Mouse (Mus musculus) limb, embryonic 14.5 days (tissue): ENCODE measurements at regions not wholly inside any gene's neighbourhood (a gene's known extent, or its start where the extent isn't known, plus 50 kb on each side); places are given as distances from the start of the nearest gene placed in this dataset.

ENCODE experiments used
- ATAC-seq: fragments of 200-750 bp; cut with Nextera tagmentation; 2 replicates; pipeline ENCODE4 v1.8.0; 2017; ENCODE audit warnings: low read depth, moderate number of reproducible peaks, moderate TSS enrichment; ENCODE audit not compliant: low FRiP score
- DNase-seq: peaks from one replicate; pipeline ENCODE4 v3.0.0-alpha.2; 2015; ENCODE audit warnings: low spot score
- H3K27ac ChIP-seq: fragments of 300-500 bp; sonication (generic); replicated peaks from 2 replicates; pipeline ENCODE4 v1.5.1; 2014; ENCODE audit warnings: low read depth, mild to moderate bottlenecking, low read length, moderate library complexity, mixed read lengths
- H3K27me3 ChIP-seq: fragments of 300-500 bp; sonication (generic); 2 replicates; pipeline ENCODE4 v1.6.1; 2014; ENCODE audit warnings: low read length, mixed read lengths; ENCODE audit not compliant: control insufficient read depth, insufficient read depth
- H3K36me3 ChIP-seq: fragments of 300-500 bp; sonication (generic); 2 replicates; pipeline ENCODE4 v1.6.1; 2014; ENCODE audit warnings: mild to moderate bottlenecking, low read length, moderate library complexity, mixed read lengths; ENCODE audit not compliant: control insufficient read depth, insufficient read depth
- H3K4me1 ChIP-seq: fragments of 300-500 bp; sonication (generic); 2 replicates; pipeline ENCODE4 v1.6.1; 2014; ENCODE audit warnings: antibody characterized with exemption, low read length, mixed read lengths; ENCODE audit not compliant: control insufficient read depth, insufficient read depth
- H3K4me2 ChIP-seq: fragments of 300-500 bp; sonication (generic); replicated peaks from 2 replicates; pipeline ENCODE4 v1.6.1; 2014; ENCODE audit warnings: low read depth, mild to moderate bottlenecking, low read length, moderate library complexity; ENCODE audit not compliant: severe bottlenecking
- H3K4me3 ChIP-seq: fragments of 300-500 bp; sonication (generic); replicated peaks from 2 replicates; pipeline ENCODE4 v1.5.1; 2014; ENCODE audit warnings: low read length
- H3K9ac ChIP-seq: fragments of 300-500 bp; sonication (generic); 2 replicates; pipeline ENCODE4 v1.6.1; 2014; ENCODE audit warnings: mild to moderate bottlenecking, low read depth, low read length, moderate library complexity; ENCODE audit not compliant: severe bottlenecking
- H3K9me3 ChIP-seq: fragments of 300-500 bp; sonication (generic); 2 replicates; pipeline ENCODE4 v1.6.1; 2016; ENCODE audit warnings: low read length; ENCODE audit not compliant: control insufficient read depth
- POLR2A ChIP-seq: fragments of 200-500 bp; IDR thresholded peaks from 2 replicates; pipeline ENCODE4 v1.8.0; 2012; ENCODE audit warnings: inconsistent platforms, mild to moderate bottlenecking, moderate library complexity, borderline replicate concordance; ENCODE audit not compliant: insufficient read depth, insufficient read length; ENCODE audit errors: extremely low read depth
- WGBS: fragments of 180-500 bp; shearing (Covaris S2); extraction: QIAGEN DNeasy Blood & Tissue Kit; methylation state at CpG from one replicate; pipeline ENCODE4 v1.1.7; 2014; 5-methylcytosine and 5-hydroxymethylcytosine counted together

DNA sequence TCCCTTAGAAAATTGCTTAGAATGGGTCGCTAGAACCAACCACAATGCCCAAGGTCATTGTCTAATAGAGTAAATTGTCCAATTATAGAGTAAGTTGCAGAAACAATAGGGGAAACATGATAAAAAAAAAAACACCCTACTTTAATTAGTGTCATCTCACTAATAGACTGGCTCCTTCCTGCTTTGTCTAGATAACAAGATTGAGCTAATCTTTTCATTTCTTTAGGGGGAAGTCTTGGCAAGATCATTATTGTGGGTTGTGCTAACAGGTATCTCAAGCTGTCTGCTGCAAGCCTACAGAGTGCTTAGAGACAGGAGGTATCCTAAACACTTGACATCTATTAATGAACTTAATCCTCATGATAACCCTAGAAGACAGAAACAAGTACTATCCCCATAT, 615.9 kb downstream of the Gbe1 start:
- WGBS, result 35% methylated on average over 1 of the region's 1 CpGs
- Histone ChIP-seq H3K9me3 (no peaks in the 10 kb centered on the region), H3K36me3 (no peaks in the 10 kb centered on the region), H3K9ac (no peak overlapping the region), H3K27ac (no peak overlapping the region), H3K4me1 (no peaks in the 10 kb centered on the region), H3K4me3 (no peak overlapping the region), H3K27me3 (no peaks in the 10 kb centered on the region), H3K4me2 (no peak overlapping the region)
- no peak for ATAC-seq
- no peak for TF ChIP-seq POLR2A
- no peak for DNase-seq

DNA sequence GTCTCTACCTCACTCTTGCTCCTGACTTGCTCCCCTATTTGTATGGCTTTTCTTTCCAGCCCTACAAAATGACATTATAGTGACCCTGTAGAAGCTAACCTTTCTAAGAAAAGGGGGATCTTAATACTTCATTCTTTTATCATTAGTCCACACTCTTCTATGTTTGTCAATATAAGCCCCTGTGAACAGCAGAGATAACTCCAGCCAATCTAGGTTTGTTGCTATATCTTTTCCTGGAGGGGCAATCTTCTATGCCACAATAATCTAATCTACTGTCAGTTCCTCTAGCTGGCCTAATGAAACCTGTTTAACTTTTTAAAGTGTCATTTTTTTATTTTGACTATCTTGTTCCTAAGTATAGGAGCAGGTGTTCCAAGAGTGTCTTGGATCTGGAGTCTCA, 622.2 kb downstream of the Gbe1 start:
- H3K36me3 ChIP-seq, result no peaks in the 10 kb centered on the region

DNA sequence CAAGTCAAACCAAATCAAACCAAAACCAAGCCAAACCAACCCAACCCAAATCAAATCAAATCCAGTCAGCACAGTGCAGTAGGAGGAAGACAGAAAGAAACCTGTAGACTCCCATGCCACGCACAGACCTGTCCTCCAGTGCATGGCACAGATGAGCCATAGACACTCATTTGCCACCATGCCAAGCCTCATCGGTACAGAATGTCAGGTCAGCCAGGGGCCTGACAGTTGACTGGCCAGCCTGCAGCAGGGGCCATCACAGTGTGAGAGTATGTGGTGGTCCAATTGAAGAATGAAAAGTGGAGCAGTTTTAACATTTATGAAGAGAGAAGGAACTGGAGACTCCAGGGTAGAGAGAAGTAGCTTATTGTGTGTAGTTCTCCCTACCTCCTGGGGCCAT, 639.2 kb downstream of the Gbe1 start:
- H3K27ac ChIP-seq, result no peak overlapping the region
- H3K36me3 ChIP-seq, result no peaks in the 10 kb centered on the region
- H3K4me2 ChIP-seq, result no peak overlapping the region
- no peak for DNase-seq
- H3K9me3 ChIP-seq, result no peaks in the 10 kb centered on the region
- H3K9ac ChIP-seq, result no peak overlapping the region
- no peak for ATAC-seq
- H3K4me1 ChIP-seq, result no peaks in the 10 kb centered on the region
- TF ChIP-seq POLR2A, result no peak
- WGBS, result 90% methylated on average over 2 of the region's 2 CpGs
- H3K4me3 ChIP-seq, result no peak overlapping the region
- no peaks in the 10 kb centered on the region for H3K27me3 ChIP-seq

More for the DNA sequence above, 622.2 kb downstream of the Gbe1 start:
- TF ChIP-seq POLR2A, result no peak
- Histone ChIP-seq H3K9me3 (peaks cover 7% of the 10 kb centered on the region), H3K4me3 (no peak overlapping the region), H3K4me2 (no peak overlapping the region), H3K4me1 (no peaks in the 10 kb centered on the region), H3K27ac (no peak overlapping the region), H3K9ac (no peak overlapping the region), H3K27me3 (no peaks in the 10 kb centered on the region)
- ATAC-seq (no peak), DNase-seq (no peak)
